In the genomic region with DNA sequence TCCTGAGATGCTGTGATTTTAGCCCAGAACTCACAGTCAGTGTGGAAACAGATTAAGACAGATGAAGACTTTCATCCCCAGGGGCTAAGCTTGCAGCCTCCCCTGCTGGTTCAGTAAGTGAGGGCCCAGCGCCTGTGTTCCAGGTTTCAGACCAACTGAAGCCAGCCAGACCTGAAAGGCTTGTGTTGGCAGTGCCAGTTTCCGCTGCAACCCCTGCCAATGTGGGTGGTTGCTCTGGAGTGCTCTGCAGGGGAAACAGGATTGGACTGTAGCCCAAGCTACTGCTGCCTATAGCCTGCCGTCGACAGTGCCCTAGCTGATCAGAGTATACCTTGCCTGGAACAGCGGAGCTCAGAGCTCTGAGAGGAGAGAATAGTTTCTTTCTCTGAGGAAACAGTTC, we compare ENCODE assay signal across 9 mouse cellular contexts. TPM values are rescaled to one million over a fixed set of nuclear protein-coding genes. Genes with fewer than 3 reads are reported as not detected.
A peak's percentile ranks its signal among the peaks of the same experiment; 100 is the strongest.
DNase-seq lines count a peak whose midpoint lies in the region; ATAC-seq and TF ChIP-seq lines count a peak whose summit lies in the region.
"Had no signal": no experiment of that assay in that cellular context is flagged by ENCODE, and none has a peak within 500 bp of the region (broad histone marks: within the 10 kb centered on the region; RNA-seq: fewer than 3 reads in every experiment).

No protein-coding gene starts in this region.

- peak; percentile 38 for DNase-seq in ovary, postnatal 36 days (ENCODE audit: low spot score)
- no peak for DNase-seq in ovary, postnatal 10 days (ENCODE audit: low spot score)
- DNase-seq in lung, adult 2 months = peak; percentile 66
- DNase-seq in testis, postnatal 14 days (ENCODE audit: low spot score) = no peak
- DNase-seq in embryo, embryonic 10.5 days (ENCODE audit: low spot score) = no peak

- H3K4me2 ChIP-seq in forebrain, embryonic 13.5 days = no peak overlapping the region
- no peak overlapping the region for H3K4me2 ChIP-seq in forebrain, embryonic 12.5 days
- H3K4me2 ChIP-seq: liver, embryonic 15.5 days had no signal

- peak; percentile 55 for TF ChIP-seq CTCF in lung, adult 2 months (IDR thresholded peaks at IDR 0.05; ENCODE audit: insufficient read depth, low read length)

- WGBS in forebrain, embryonic 13.5 days = 70% methylated on average over 5 of the region's 5 CpGs
- 80% methylated on average over 5 of the region's 5 CpGs for WGBS in forebrain, embryonic 12.5 days
- WGBS in lung, adult 2 months = 32% methylated on average over 5 of the region's 5 CpGs

- no peak for TF ChIP-seq POLR2A in lung, adult 2 months (IDR thresholded peaks at IDR 0.05; ENCODE audit: borderline replicate concordance, extremely low read depth, low read depth, low read length)

- no peak overlapping the region for H3K4me3 ChIP-seq in forebrain, embryonic 13.5 days
- H3K4me3 ChIP-seq in forebrain, embryonic 12.5 days (replicated peaks) = no peak overlapping the region
- no peak overlapping the region for H3K4me3 ChIP-seq in lung, adult 2 months (replicated peaks; ENCODE audit: extremely low read depth, low read depth, low read length)
- H3K4me3 ChIP-seq: liver, embryonic 15.5 days had no signal

- no peaks in the 10 kb centered on the region for H3K9me3 ChIP-seq in forebrain, embryonic 13.5 days (replicated peaks)
- no peaks in the 10 kb centered on the region for H3K9me3 ChIP-seq in forebrain, embryonic 12.5 days
- H3K9me3 ChIP-seq: liver, embryonic 15.5 days had no signal

- H3K36me3 ChIP-seq in forebrain, embryonic 13.5 days (ENCODE audit: poor library complexity, severe bottlenecking) = no peaks in the 10 kb centered on the region
- H3K36me3 ChIP-seq in forebrain, embryonic 12.5 days (replicated peaks) = no peaks in the 10 kb centered on the region
- H3K36me3 ChIP-seq: liver, embryonic 15.5 days had no signal

- 0 out of 2 replicates have a peak, but pooled peaks have one; percentile 50 for ATAC-seq in forebrain, embryonic 13.5 days
- ATAC-seq in forebrain, embryonic 12.5 days (ENCODE audit: low FRiP score) = no peak
- ATAC-seq in hematopoietic stem cell, adult 5-6 weeks (replicated peaks in 1 of 2; ENCODE audit: insufficient read depth in 1 of 2, low FRiP score in 2 of 2, low TSS enrichment in 1 of 2, low read depth in 1 of 2, poor library complexity in 2 of 2, severe bottlenecking in 2 of 2) = peak; percentile 65 to 77

- H3K27me3 ChIP-seq in forebrain, embryonic 13.5 days = no peaks in the 10 kb centered on the region
- no peaks in the 10 kb centered on the region for H3K27me3 ChIP-seq in forebrain, embryonic 12.5 days
- H3K27me3 ChIP-seq: liver, embryonic 15.5 days had no signal

- no peak overlapping the region for H3K27ac ChIP-seq in forebrain, embryonic 13.5 days
- no peak overlapping the region for H3K27ac ChIP-seq in forebrain, embryonic 12.5 days
- H3K27ac ChIP-seq: liver, embryonic 15.5 days had no signal

- H3K4me1 ChIP-seq in forebrain, embryonic 13.5 days = peaks cover 36% of the 10 kb centered on the region
- H3K4me1 ChIP-seq in forebrain, embryonic 12.5 days = peaks cover 15% of the 10 kb centered on the region
- peaks cover 22% of the 10 kb centered on the region for H3K4me1 ChIP-seq in lung, adult 2 months (ENCODE audit: control insufficient read depth, insufficient read depth, low read length)

- no peak overlapping the region for H3K9ac ChIP-seq in forebrain, embryonic 13.5 days
- no peak overlapping the region for H3K9ac ChIP-seq in forebrain, embryonic 12.5 days
- H3K9ac ChIP-seq: liver, embryonic 15.5 days had no signal

RNA-seq across cellular contexts. Expression of gene Hic1, which starts 37.0 kb away (rescaled TPM):
- polyA plus RNA-seq in forebrain, embryonic 13.5 days (2015; fragmentation: Nextera tagmentation; extraction: Ambion mirVana) = 1.2 and 1.5 TPM in 2 replicates
- 3.2 and 4.4 TPM in 2 replicates for polyA plus RNA-seq in forebrain, embryonic 12.5 days (2016; fragmentation: Nextera tagmentation; extraction: Ambion mirVana)
- total RNA-seq in hematopoietic stem cell, adult 5-6 weeks (2017) = not detected in 2 replicates
- polyA plus RNA-seq in lung, adult 2 months (2012; rRNA removed) = 21.4 and 33.8 TPM in 2 replicates

RNA-seq across cellular contexts. Expression of gene Ovca2, which starts 46.4 kb away (rescaled TPM):
- 22.8 and 25.1 TPM in 2 replicates for polyA plus RNA-seq in forebrain, embryonic 13.5 days (2015; fragmentation: Nextera tagmentation; extraction: Ambion mirVana)
- 24.3 and 25.3 TPM in 2 replicates for polyA plus RNA-seq in forebrain, embryonic 12.5 days (2016; fragmentation: Nextera tagmentation; extraction: Ambion mirVana)
- total RNA-seq in hematopoietic stem cell, adult 5-6 weeks (2017) = 17.1 and 20.8 TPM in 2 replicates
- polyA plus RNA-seq in lung, adult 2 months (2012; rRNA removed) = 15.3 and 21.1 TPM in 2 replicates

RNA-seq across cellular contexts. Expression of gene Dph1, which starts 58.8 kb away (rescaled TPM):
- polyA plus RNA-seq in forebrain, embryonic 13.5 days (2015; fragmentation: Nextera tagmentation; extraction: Ambion mirVana) = 13.9 and 15.8 TPM in 2 replicates
- 15.7 and 16.6 TPM in 2 replicates for polyA plus RNA-seq in forebrain, embryonic 12.5 days (2016; fragmentation: Nextera tagmentation; extraction: Ambion mirVana)
- total RNA-seq in hematopoietic stem cell, adult 5-6 weeks (2017) = 7.8 and 14.0 TPM in 2 replicates
- polyA plus RNA-seq in lung, adult 2 months (2012; rRNA removed) = 21.0 and 25.7 TPM in 2 replicates

Comparison
In these comparisons a context has a peak if more than half of its experiments do, and no peak if none do; other contexts are left out.
1. DNase-seq: peak in ovary, postnatal 36 days (single experiment) and lung, adult 2 months (single experiment); none in ovary, postnatal 10 days (single experiment), testis, postnatal 14 days (single experiment) and embryo, embryonic 10.5 days (single experiment).